Mouse (Mus musculus): ENCODE measurements around the gene Hemk1. TPM values are rescaled to one million over a fixed set of nuclear protein-coding genes. Genes with fewer than 3 reads are reported as not detected.

Hemk1 gene
- polyA plus RNA-seq, 1 experiment = 14.1 TPM

DNA sequence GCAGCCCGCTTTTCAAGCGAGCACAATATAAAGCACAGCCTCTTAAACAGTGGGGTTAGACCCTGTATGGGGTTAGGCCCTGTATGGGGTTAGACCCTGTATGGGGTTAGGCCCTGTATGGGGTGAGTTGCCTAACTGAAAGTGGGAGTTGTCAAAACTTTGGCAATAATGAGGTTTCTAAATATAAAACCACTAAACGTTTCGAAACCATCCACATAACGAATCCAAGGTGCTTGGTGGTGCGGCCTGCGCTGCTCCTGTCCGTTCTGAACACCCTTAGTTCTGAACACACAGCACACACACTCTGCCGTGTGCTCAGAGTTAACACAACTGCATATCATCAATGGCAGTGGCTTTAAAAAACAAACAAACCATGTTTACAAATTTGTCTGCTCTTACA is 55.2 kb downstream of the Hemk1 start:
- Histone ChIP-seq H3ac (ENCODE audit: control insufficient read depth, insufficient read length, low read depth) (no peak overlapping the region), H3K79me2 (ENCODE audit: control insufficient read depth, insufficient read depth) (no peaks in the 10 kb centered on the region), H3K36me3 (ENCODE audit: control insufficient read depth, insufficient read depth) (no peaks in the 10 kb centered on the region), H3K79me3 (ENCODE audit: low read depth) (no peaks in the 10 kb centered on the region), H3K27me3 (ENCODE audit: control insufficient read depth, insufficient read depth, insufficient read length) (no peaks in the 10 kb centered on the region), H3K4me3 (ENCODE audit: insufficient read depth, poor library complexity, severe bottlenecking) (no peak overlapping the region)
- TF ChIP-seq CEBPB (IDR thresholded peaks at IDR 0.05; ENCODE audit: low read depth) (no peak), FOSL1 (IDR thresholded peaks at IDR 0.05; ENCODE audit: insufficient read depth, low read length, poor library complexity, severe bottlenecking) (no peak), MAX (IDR thresholded peaks at IDR 0.05) (no peak), MYOD1 (IDR thresholded peaks at IDR 0.05; ENCODE audit: control insufficient read depth, insufficient read length, low read depth) (no peak), USF1 (IDR thresholded peaks at IDR 0.05; ENCODE audit: low read depth) (no peak), CTCF (IDR thresholded peaks at IDR 0.05; ENCODE audit: control insufficient read depth, insufficient read depth, insufficient read length) (no peak), MYOG (IDR thresholded peaks at IDR 0.05; ENCODE audit: control insufficient read depth, extremely low read depth, insufficient read length) (no peak)

DNA sequence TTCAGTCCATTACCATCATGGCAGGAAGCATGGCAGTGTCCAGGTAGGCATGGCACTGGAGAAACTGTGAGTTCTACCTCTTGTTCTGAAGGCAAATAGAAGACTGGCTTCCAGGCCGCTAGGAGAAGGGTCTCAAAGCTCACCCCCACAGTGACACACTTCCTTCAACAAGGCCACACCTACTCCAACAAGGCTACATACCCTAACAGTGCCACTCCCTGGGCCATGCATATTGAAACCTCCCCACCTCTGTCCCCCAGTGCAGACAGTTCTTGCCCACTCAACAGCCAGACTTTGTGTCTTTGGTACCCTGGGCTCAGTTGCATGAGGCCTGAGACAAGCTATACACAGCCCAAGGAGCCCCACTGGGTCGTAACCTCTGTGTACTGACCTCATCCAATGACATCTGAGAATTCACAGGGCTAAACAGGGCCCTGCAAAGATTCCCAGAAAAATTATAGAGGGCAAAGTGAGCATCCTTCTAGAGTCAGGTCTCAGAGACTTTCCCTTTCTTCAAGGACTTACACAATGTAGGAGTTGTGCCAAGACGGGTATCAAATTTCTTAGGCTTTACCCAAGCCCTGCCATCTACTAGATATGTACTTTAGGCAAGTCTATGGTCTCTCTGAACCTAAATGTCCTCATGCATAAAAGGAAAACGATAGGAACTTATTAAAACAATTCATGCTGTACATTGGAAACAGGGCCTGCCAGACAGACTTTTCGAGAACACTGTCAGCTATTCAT is 56.7 kb downstream of the Hemk1 start:
- Histone ChIP-seq H3K27me3 (ENCODE audit: control insufficient read depth, insufficient read depth, insufficient read length) (no peaks in the 10 kb centered on the region), H3K4me3 (ENCODE audit: insufficient read depth, poor library complexity, severe bottlenecking) (no peak overlapping the region), H3K36me3 (ENCODE audit: control insufficient read depth, insufficient read depth) (no peaks in the 10 kb centered on the region), H3K79me3 (ENCODE audit: low read depth) (no peaks in the 10 kb centered on the region), H3K79me2 (ENCODE audit: control insufficient read depth, insufficient read depth) (no peaks in the 10 kb centered on the region), H3ac (ENCODE audit: control insufficient read depth, insufficient read length, low read depth) (no peak overlapping the region)
- TF ChIP-seq MAX (IDR thresholded peaks at IDR 0.05) (no peak), MYOD1 (IDR thresholded peaks at IDR 0.05; ENCODE audit: control insufficient read depth, insufficient read length, low read depth) (no peak), USF1 (IDR thresholded peaks at IDR 0.05; ENCODE audit: low read depth) (no peak), MYOG (IDR thresholded peaks at IDR 0.05; ENCODE audit: control insufficient read depth, extremely low read depth, insufficient read length) (no peak), CEBPB (IDR thresholded peaks at IDR 0.05; ENCODE audit: low read depth) (no peak), CTCF (IDR thresholded peaks at IDR 0.05; ENCODE audit: control insufficient read depth, insufficient read depth, insufficient read length) (no peak), FOSL1 (IDR thresholded peaks at IDR 0.05; ENCODE audit: insufficient read depth, low read length, poor library complexity, severe bottlenecking) (no peak)

DNA sequence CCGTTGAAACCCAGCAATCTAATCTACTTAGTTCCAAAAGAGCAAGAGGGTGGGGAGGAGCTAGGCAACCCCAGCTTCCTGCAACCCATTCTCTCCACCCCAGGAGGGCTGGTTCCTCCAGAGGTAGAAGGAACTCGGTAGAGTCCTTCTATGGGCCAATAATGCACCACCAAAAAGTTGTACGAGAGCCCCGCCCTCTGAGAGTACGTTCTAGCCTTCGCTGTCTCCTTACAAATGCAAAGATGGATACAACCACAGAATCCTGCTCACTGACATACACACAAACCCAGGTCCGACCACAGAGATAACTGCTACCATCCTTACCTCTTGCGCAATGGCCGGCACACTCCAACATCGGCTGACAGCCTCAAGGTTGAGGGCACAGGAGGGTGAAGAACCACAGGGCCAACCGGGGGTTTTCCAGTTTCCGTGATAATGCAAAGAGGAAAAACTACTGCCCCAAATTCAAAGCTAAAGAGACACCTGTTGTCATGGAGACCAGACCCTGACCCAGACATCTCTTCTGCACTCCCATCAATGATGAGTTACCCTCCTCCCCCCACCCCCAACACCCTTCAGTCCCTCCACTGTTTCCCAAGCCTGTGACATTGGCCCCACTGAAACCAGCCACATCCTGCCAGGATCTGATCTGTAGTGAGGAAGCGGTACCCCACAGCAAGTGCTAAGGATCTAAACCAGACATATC is 57.7 kb downstream of the Hemk1 start:
- Histone ChIP-seq H3K4me3 (ENCODE audit: insufficient read depth, poor library complexity, severe bottlenecking) (no peak overlapping the region), H3K27me3 (ENCODE audit: control insufficient read depth, insufficient read depth, insufficient read length) (no peaks in the 10 kb centered on the region), H3K36me3 (ENCODE audit: control insufficient read depth, insufficient read depth) (no peaks in the 10 kb centered on the region), H3K79me2 (ENCODE audit: control insufficient read depth, insufficient read depth) (no peaks in the 10 kb centered on the region), H3K79me3 (ENCODE audit: low read depth) (no peaks in the 10 kb centered on the region), H3ac (ENCODE audit: control insufficient read depth, insufficient read length, low read depth) (no peak overlapping the region)
- no peak for TF ChIP-seq MYOD1 (IDR thresholded peaks at IDR 0.05; ENCODE audit: control insufficient read depth, insufficient read length, low read depth)

DNA sequence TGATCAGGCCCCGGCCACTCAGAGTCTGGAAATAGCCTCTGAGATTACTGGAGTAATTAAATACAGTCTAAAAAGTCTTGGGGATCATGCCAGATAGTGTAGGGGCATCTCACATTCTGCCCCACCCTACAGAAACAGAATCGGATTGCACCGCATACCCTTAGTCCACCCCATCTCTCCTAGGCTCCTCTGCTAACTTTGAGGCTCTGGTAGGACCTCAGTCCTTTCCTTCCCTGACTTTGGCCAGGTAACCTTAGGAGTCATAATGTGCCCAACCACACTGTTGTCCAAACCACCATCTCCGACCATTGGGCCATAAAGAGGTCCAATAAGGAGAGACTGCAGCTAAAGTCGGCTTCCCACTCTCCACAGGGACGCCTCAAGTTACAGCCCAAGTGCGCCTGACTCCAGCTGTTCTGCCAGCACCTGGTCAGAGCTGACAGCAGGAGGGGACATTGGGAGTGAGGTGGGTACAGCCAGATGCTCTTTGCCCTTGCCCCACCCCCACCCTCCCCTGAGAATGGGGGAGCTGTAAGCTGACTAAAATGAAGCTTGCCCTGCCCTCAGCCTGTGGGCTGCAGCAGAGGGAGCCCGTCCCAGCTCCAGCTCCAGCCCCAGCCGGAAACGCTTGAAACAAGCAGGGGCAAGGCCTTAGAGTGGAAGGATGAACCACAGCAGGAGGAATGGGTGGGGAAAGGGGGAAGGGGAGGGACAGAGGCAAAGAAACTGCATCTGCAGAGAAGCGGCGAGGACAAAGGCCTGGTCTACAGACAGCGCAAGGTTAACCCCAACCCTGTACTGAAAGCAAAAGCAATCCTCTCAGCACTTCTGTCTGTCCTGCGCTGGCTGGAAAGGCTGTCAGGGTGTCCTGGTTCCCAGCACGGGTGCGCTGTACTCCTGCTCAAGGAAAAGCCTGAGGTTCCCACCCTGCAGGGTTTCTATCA is 58.5 kb downstream of the Hemk1 start:
- peak; percentile 75 for TF ChIP-seq MYOD1 (IDR thresholded peaks at IDR 0.05; ENCODE audit: control insufficient read depth, insufficient read length, low read depth)
- no peak for TF ChIP-seq USF1 (IDR thresholded peaks at IDR 0.05; ENCODE audit: low read depth)
- Histone ChIP-seq H3K36me3 (ENCODE audit: control insufficient read depth, insufficient read depth) (no peaks in the 10 kb centered on the region), H3K79me3 (ENCODE audit: low read depth) (no peaks in the 10 kb centered on the region), H3K79me2 (ENCODE audit: control insufficient read depth, insufficient read depth) (no peaks in the 10 kb centered on the region), H3ac (ENCODE audit: control insufficient read depth, insufficient read length, low read depth) (no peak overlapping the region), H3K4me3 (ENCODE audit: insufficient read depth, poor library complexity, severe bottlenecking) (no peak overlapping the region), H3K27me3 (ENCODE audit: control insufficient read depth, insufficient read depth, insufficient read length) (no peaks in the 10 kb centered on the region)

DNA sequence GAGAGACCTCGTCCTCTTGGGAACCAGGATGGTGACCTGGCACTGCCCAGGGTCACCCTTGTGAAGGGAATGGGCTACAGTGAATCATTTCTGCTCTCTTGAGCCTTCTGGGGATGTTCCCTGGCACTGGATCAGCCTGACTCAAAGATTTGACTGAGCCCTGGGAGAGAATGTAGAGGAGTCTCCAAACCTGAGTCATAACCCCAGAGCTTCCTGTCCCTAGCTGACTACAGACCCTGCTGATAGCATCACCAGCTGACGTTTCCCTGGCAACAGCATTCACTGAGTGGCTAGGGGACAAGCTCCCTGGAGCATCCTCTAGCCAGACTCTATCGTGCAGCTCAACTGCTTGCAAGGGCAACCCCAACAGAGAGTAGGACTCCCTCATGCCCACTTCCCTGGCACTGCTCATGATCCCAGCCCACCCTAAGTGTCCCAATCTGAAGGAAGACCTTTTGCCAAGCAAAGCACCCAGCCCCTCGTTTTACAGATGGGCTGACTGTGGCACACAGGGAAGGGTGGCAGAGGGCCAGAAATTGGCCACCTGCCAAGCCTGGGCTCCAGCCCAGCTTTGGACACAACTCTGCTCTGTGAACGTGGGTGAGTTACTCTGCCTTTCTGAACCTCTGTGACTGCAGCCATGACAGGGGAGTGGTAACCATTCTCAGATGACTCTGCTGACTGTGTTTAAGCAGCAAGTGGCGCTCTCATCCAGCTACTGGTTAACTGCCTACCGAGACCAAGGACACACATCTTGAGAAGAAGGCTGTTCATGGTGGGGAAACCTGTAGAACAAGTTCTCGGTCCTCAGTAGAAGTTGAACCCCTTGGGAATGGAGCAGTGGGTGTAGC is 59.4 kb downstream of the Hemk1 start:
- H3K79me2 ChIP-seq (ENCODE audit: control insufficient read depth, insufficient read depth) = no peaks in the 10 kb centered on the region

More for the DNA sequence above, 59.4 kb downstream of the Hemk1 start:
- no peaks in the 10 kb centered on the region for H3K36me3 ChIP-seq (ENCODE audit: control insufficient read depth, insufficient read depth)
- no peak overlapping the region for H3K4me3 ChIP-seq (ENCODE audit: insufficient read depth, poor library complexity, severe bottlenecking)
- H3K79me3 ChIP-seq (ENCODE audit: low read depth) = no peaks in the 10 kb centered on the region
- no peak overlapping the region for H3ac ChIP-seq (ENCODE audit: control insufficient read depth, insufficient read length, low read depth)
- TF ChIP-seq MAX (IDR thresholded peaks at IDR 0.05) (peak; percentile 16), MYOD1 (IDR thresholded peaks at IDR 0.05; ENCODE audit: control insufficient read depth, insufficient read length, low read depth) (peak; percentile 7), FOSL1 (IDR thresholded peaks at IDR 0.05; ENCODE audit: insufficient read depth, low read length, poor library complexity, severe bottlenecking) (no peak)
- H3K27me3 ChIP-seq (ENCODE audit: control insufficient read depth, insufficient read depth, insufficient read length) = no peaks in the 10 kb centered on the region

Measured in C2C12 (cell line).